Mouse (Mus musculus) heart, adult 2 months (tissue): ENCODE results near the gene Mief2. TPM values are rescaled to one million over a fixed set of nuclear protein-coding genes. Genes with fewer than 3 reads are reported as not detected.
A peak's percentile ranks its signal among the peaks of the same experiment; 100 is the strongest.

ENCODE experiments used
- DNase-seq, 2 experiments: peaks; one replicate each; pipeline ENCODE4 v3.0.0; 2021
- H3K27ac ChIP-seq: fragments of 200-600 bp; 2 replicates; pipeline ENCODE4 v1.8.1; 2022
- H3K27me3 ChIP-seq: fragments of 200-500 bp; 2 replicates; pipeline ENCODE4 v1.6.1; 2012; ENCODE audit warnings: mild to moderate bottlenecking, low read length, inconsistent platforms, mixed read lengths; ENCODE audit not compliant: control insufficient read depth, insufficient read depth
- H3K36me3 ChIP-seq: fragments of 200-500 bp; 2 replicates; pipeline ENCODE4 v1.6.1; 2012; ENCODE audit warnings: low read length, inconsistent platforms; ENCODE audit not compliant: control insufficient read depth, insufficient read depth
- H3K4me1 ChIP-seq: fragments of 200-500 bp; 2 replicates; pipeline ENCODE4 v1.6.1; 2011; ENCODE audit warnings: low read length; ENCODE audit not compliant: control insufficient read depth, insufficient read depth
- H3K4me3 ChIP-seq: fragments of 200-600 bp; 2 replicates; pipeline ENCODE4 v1.8.1; 2022
- H3K79me2 ChIP-seq: fragments of 200-500 bp; replicated peaks from 2 replicates; pipeline ENCODE4 v1.6.1; 2012; ENCODE audit warnings: mild to moderate bottlenecking, inconsistent platforms, low read length, moderate library complexity, mixed read lengths; ENCODE audit not compliant: control insufficient read depth, insufficient read depth
- H3K9ac ChIP-seq: fragments of 200-500 bp; 2 replicates; pipeline ENCODE4 v1.6.1; 2012; ENCODE audit warnings: low read depth, mild to moderate bottlenecking, control low read depth, inconsistent platforms, low read length, mixed read lengths
- CTCF ChIP-seq: fragments of 200-600 bp; IDR thresholded peaks from 2 replicates; pipeline ENCODE4 v1.8.1; 2022; ENCODE audit warnings: antibody characterized with exemption, mild to moderate bottlenecking, moderate library complexity
- EP300 ChIP-seq: fragments of 200-500 bp; IDR thresholded peaks from 2 replicates; pipeline ENCODE4 v1.6.1; 2011; ENCODE audit warnings: low read depth, low read length, control low read depth; ENCODE audit not compliant: insufficient read depth
- POLR2A ChIP-seq: fragments of 200-500 bp; IDR thresholded peaks from 2 replicates; pipeline ENCODE4 v1.6.1; 2011; ENCODE audit warnings: mild to moderate bottlenecking, low read depth, low read length, control low read depth; ENCODE audit not compliant: insufficient read depth
- whole genome bisulfite sequencing: fragments of 180-500 bp; shearing (Covaris S2); methylation state at CpG from one replicate; pipeline ENCODE4 v1.1.7; 2018; 5-methylcytosine and 5-hydroxymethylcytosine counted together
- intact Hi-C: fragments of 180-260 bp; cut with DNase I; formaldehyde crosslinking; loops from one replicate; pipeline ENCODE4 v1.15.1; 2025
- polyA plus RNA-seq: library from polyadenylated mRNA; depleted of rRNA; stranded (reverse); fragments of >200 nt; gene quantifications from 2 replicates; pipeline ENCODE4 v1.2.3, GENCODE M21; 2012
- total RNA-seq, 2 experiments: library from RNA; stranded (reverse); gene quantifications; 2 replicates each; pipeline ENCODE4 v1.2.3; 2021

Mief2 gene
- total and polyA plus RNA-seq, 3 experiments, result 31.1 to 36.2 (median 34.8) TPM

- WGBS, result 1% methylated on average over 12 of the region's 12 CpGs
- H3K4me3 ChIP-seq, result peak overlapping the region; percentile 73
- peak in 1 of 2 experiments; percentile 54 for DNase-seq
- no peaks in the 10 kb centered on the region for H3K27me3 ChIP-seq
- intact Hi-C loops, result loop anchor here (1.0 kb wide), 2 partner anchors 28 to 50 kb away; partner anchors contain the start of genes Llgl1, Smcr8 and Top3a
- no peaks in the 10 kb centered on the region; the same call in 1 of the 2 replicates for H3K36me3 ChIP-seq
- H3K79me2 ChIP-seq, result peaks cover 2% of the 10 kb centered on the region; the same call in 1 of the 2 replicates
- H3K9ac ChIP-seq, result peak overlapping the region; percentile 90
- H3K4me1 ChIP-seq, result peaks cover 16% of the 10 kb centered on the region
- no peak; the same call in 1 of the 2 replicates for TF ChIP-seq CTCF
- 0 out of 2 replicates have a peak, but pooled peaks have one; percentile 33 for TF ChIP-seq POLR2A
- no peak for TF ChIP-seq EP300
- peak overlapping the region; percentile 91 for H3K27ac ChIP-seq
Observed at GRCm38 (mm10) chr11:60727392-60728140, 632 bp upstream of the Mief2 start.

DNA sequence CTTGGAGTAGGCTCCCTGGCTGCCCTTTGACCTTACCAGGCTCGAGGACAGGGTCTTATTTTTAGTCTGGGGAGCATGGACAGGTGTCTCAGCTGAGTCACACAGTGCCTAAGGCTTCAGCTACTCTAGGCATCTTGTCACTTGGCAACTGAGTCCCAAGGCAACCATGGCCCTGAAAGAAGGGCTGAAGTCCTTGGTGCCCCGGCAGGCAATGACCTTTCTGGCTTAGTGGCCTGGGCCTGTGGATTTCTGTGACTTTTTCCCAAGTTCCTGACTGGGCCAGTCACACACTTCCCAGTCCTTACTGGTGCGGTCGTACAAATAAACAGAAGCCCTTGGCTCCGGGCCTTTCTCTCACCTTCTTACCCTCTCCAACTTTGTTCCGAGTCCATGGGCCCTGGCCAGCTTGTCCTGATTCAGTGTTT is 1.0 kb downstream of the Mief2 start:
- no peaks in the 10 kb centered on the region; the same call in 1 of the 2 replicates for H3K36me3 ChIP-seq
- TF ChIP-seq CTCF (no peak), POLR2A (no peak), EP300 (no peak)
- intact Hi-C loops, result no loop called here
- peaks cover 2% of the 10 kb centered on the region; the same call in 1 of the 2 replicates for H3K79me2 ChIP-seq
- H3K4me1 ChIP-seq, result peaks cover 16% of the 10 kb centered on the region
- H3K4me3 ChIP-seq, result peak overlapping the region; percentile 73
- peak overlapping the region; percentile 91 for H3K27ac ChIP-seq
- H3K27me3 ChIP-seq, result no peaks in the 10 kb centered on the region
- WGBS, result 46% methylated on average over 6 of the region's 6 CpGs
- DNase-seq, result peak in 1 of 2 experiments; percentile 41
- H3K9ac ChIP-seq, result peak overlapping the region; percentile 47

DNA sequence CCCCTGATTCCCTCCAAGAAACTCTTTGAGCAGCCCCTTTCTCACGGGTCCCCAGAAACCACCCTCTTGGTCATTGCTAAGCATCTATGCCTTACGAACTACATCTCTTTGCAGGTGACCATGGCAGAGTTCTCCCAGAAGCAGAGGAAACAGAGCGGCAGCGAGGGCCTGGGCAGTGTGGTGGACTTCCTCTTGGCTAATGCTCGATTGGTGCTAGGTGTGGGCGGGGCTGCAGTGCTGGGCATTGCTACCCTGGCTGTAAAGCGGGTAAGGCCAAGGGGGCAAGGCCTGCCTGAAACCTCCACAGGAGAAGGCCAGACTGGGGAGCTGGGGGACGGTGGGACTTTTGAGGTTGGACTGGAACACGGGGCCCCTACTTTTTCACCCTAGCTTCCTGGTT is 2.0 kb downstream of the Mief2 start:
- Histone ChIP-seq H3K9ac (no peak overlapping the region), H3K4me3 (no peak overlapping the region)

GRCm38 (mm10) chr11:60731251-60731650 is 3.1 kb downstream of the Mief2 start:
- no peak overlapping the region for H3K4me3 ChIP-seq
- TF ChIP-seq EP300 (no peak), POLR2A (no peak), CTCF (no peak)
- H3K36me3 ChIP-seq, result no peaks in the 10 kb centered on the region; the same call in 1 of the 2 replicates
- H3K9ac ChIP-seq, result no peak overlapping the region
- H3K79me2 ChIP-seq, result no peaks in the 10 kb centered on the region
- peaks cover 12% of the 10 kb centered on the region for H3K4me1 ChIP-seq
- DNase-seq, result no peak
- 73% methylated on average over 14 of the region's 14 CpGs for WGBS
- no peak overlapping the region for H3K27ac ChIP-seq
- no peaks in the 10 kb centered on the region for H3K27me3 ChIP-seq
- intact Hi-C loops, result no loop called here

More for the DNA sequence above, 2.0 kb downstream of the Mief2 start:
- intact Hi-C loops, result no loop called here
- DNase-seq, result no peak
- TF ChIP-seq EP300 (no peak), POLR2A (no peak), CTCF (no peak)
- Histone ChIP-seq H3K27ac (no peak overlapping the region; the same call in 1 of the 2 replicates), H3K4me1 (peaks cover 16% of the 10 kb centered on the region), H3K27me3 (no peaks in the 10 kb centered on the region), H3K36me3 (no peaks in the 10 kb centered on the region; the same call in 1 of the 2 replicates), H3K79me2 (peaks cover 2% of the 10 kb centered on the region; the same call in 1 of the 2 replicates)
- 75% methylated on average over 9 of the region's 9 CpGs for WGBS

DNA sequence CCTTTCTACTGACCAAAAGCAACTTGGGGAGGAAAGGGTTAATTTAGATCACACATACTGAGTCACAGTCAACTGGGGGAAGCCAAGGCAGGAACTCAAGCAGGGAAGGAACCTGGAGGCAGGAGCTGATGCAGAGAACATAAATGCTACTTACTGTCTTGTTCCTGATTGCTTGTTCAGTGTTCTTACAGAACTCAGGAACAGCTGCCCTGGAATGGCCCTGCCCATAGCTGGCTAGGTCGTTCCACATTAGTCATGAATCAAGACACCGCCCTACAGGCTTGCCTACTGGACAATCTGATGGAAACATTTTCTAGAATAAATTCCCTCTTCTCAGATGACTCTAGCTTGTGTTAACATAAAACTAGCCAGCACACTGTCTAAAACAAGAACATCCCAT is 6.0 kb downstream of the Mief2 start:
- Histone ChIP-seq H3K4me1 (peaks cover 2% of the 10 kb centered on the region), H3K27me3 (no peaks in the 10 kb centered on the region), H3K36me3 (no peaks in the 10 kb centered on the region; the same call in 1 of the 2 replicates), H3K79me2 (no peaks in the 10 kb centered on the region), H3K9ac (no peak overlapping the region), H3K4me3 (no peak overlapping the region), H3K27ac (no peak overlapping the region)
- 31% methylated on average over 2 of the region's 2 CpGs for WGBS
- TF ChIP-seq POLR2A (no peak), CTCF (no peak), EP300 (no peak)
- DNase-seq, result no peak
- intact Hi-C loops, result no loop called here

DNA sequence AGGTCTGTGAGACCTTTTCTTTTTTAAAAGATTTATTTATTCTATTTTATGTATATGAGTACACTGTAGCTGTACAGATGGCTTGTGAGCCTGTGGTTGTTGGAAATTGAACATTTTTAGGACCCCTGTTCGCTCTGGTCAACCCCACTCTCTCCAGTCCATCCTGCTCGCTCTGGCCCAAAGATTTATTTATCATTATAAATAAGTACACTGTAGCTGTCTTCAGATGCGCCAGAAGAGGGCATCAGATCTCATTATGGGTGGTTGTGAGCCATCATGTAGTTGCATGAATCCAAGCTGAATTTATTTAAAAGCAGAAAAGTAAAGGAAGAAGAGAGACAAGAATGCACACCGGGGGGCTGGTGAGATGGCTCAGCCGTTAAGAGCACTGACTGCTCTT is 7.0 kb downstream of the Mief2 start:
- Histone ChIP-seq H3K27ac (no peak overlapping the region), H3K9ac (no peak overlapping the region), H3K4me3 (no peak overlapping the region), H3K27me3 (no peaks in the 10 kb centered on the region), H3K79me2 (no peaks in the 10 kb centered on the region), H3K36me3 (no peaks in the 10 kb centered on the region; the same call in 1 of the 2 replicates), H3K4me1 (peaks cover 3% of the 10 kb centered on the region; the same call in 1 of the 2 replicates)
- 77% methylated on average over 5 of the region's 5 CpGs for WGBS
- TF ChIP-seq EP300, result no peak
- TF ChIP-seq CTCF, result peak; percentile 39
- TF ChIP-seq POLR2A, result no peak
- no peak for DNase-seq
- intact Hi-C loops, result no loop called here
